Mouse (Mus musculus): ENCODE results near the gene 4930512M02Rik.

DNA sequence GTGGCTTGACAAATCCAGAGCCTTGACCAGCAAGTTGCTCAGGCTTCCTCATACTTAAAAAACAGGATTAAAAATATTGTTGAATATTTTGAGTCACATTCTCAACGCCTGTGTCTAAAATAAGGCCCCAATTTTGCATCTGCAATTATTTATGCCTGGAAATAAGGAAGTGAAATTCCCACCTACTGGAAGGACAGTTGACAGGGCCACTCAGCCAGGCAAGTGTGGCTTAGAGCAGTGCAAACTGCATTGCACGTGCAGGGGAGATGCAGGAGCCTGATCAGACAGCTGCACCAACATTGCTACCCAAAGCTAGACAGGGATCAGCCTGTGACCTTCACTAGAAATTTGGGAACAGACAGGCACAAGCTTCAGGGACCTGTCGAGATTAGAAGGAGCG is 31.2 kb upstream of the 4930512M02Rik start:
- TF ChIP-seq CTCF (conservative IDR thresholded peaks at IDR 0.05 in 1 of 2, IDR thresholded peaks at IDR 0.05 in 1 of 2; ENCODE audit: low read depth in 2 of 2, low read length in 2 of 2): no peak
- TF ChIP-seq POLR2A (IDR thresholded peaks at IDR 0.05; ENCODE audit: low read depth, low read length): no peak
- no peak for TF ChIP-seq MAZ (IDR thresholded peaks at IDR 0.05; ENCODE audit: low read depth, low read length)

Measured in CH12.LX (cell line).